In the genomic region with DNA sequence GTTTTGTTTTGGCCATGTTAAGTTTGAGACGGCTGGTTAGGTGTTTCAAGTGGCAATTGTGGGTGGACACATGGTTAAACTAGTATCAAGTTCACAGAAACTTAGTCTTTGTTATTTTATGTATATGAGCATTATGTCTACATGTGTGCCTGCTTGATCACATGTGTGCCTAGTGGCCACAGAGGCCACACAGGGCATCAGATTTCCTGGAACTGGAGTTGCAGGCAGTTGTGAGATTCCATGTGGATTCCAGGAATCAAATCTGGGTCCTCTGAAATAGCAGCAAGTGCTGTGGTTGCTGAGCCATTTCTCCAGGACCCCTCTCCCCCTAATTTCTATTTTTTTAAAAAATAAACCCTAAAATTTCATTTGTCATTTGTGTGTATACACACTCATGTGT, we compare ENCODE assay signal across 19 mouse cellular contexts. TPM values are rescaled to one million over a fixed set of nuclear protein-coding genes. Genes with fewer than 3 reads are reported as not detected.
A peak's percentile ranks its signal among the peaks of the same experiment; 100 is the strongest.
DNase-seq lines count a peak whose midpoint lies in the region; ATAC-seq and TF ChIP-seq lines count a peak whose summit lies in the region.
"Had no signal": no experiment of that assay in that cellular context is flagged by ENCODE, and none has a peak within 500 bp of the region (broad histone marks: within the 10 kb centered on the region; RNA-seq: fewer than 3 reads in every experiment).

No protein-coding gene starts in this region.

- intact Hi-C loops in heart, postnatal 36 days (cut with DNase I), result loop anchor here (10.0 kb wide), 1 partner anchor 305 kb away; no protein-coding TSS in a partner anchor

- no peaks in the 10 kb centered on the region for H3K27me3 ChIP-seq in liver, postnatal 0 days (ENCODE audit: insufficient read depth, low read length)
- no peaks in the 10 kb centered on the region for H3K27me3 ChIP-seq in liver, embryonic 11.5 days (replicated peaks; ENCODE audit: control insufficient read depth, insufficient read depth, low read length)
- no peaks in the 10 kb centered on the region for H3K27me3 ChIP-seq in stomach, postnatal 0 days (ENCODE audit: control insufficient read depth, insufficient read depth, low read length)
- H3K27me3 ChIP-seq: embryonic facial prominence, embryonic 12.5 days; forebrain, embryonic 13.5 days; forebrain, embryonic 15.5 days had no signal

- 0 out of 2 replicates have a peak overlapping the region, but pooled peaks have one; percentile 30 for H3K27ac ChIP-seq in liver, postnatal 0 days (ENCODE audit: low read depth)
- H3K27ac ChIP-seq in liver, embryonic 11.5 days (ENCODE audit: low read depth, low read length), result no peak overlapping the region
- no peak overlapping the region for H3K27ac ChIP-seq in stomach, postnatal 0 days (replicated peaks)
- H3K27ac ChIP-seq: embryonic facial prominence, embryonic 10.5 days; embryonic facial prominence, embryonic 12.5 days; forebrain, embryonic 13.5 days; forebrain, embryonic 15.5 days had no signal

- H3K4me1 ChIP-seq in liver, postnatal 0 days (ENCODE audit: insufficient read depth), result peaks cover 14% of the 10 kb centered on the region
- peaks cover 15% of the 10 kb centered on the region for H3K4me1 ChIP-seq in liver, embryonic 11.5 days (replicated peaks; ENCODE audit: control insufficient read depth, insufficient read depth, low read length)
- no peaks in the 10 kb centered on the region for H3K4me1 ChIP-seq in stomach, postnatal 0 days (replicated peaks; ENCODE audit: control insufficient read depth, insufficient read depth)
- H3K4me1 ChIP-seq: embryonic facial prominence, embryonic 10.5 days; embryonic facial prominence, embryonic 12.5 days; forebrain, embryonic 15.5 days had no signal

- H3K4me2 ChIP-seq in liver, postnatal 0 days (ENCODE audit: low read depth, low read length), result no peak overlapping the region
- no peak overlapping the region for H3K4me2 ChIP-seq in liver, embryonic 11.5 days
- no peak overlapping the region for H3K4me2 ChIP-seq in stomach, postnatal 0 days (replicated peaks; ENCODE audit: low read depth)
- H3K4me2 ChIP-seq: embryonic facial prominence, embryonic 12.5 days; forebrain, embryonic 13.5 days; forebrain, embryonic 15.5 days had no signal

- H3K9me3 ChIP-seq in liver, postnatal 0 days (ENCODE audit: low read length), result no peaks in the 10 kb centered on the region
- H3K9me3 ChIP-seq in liver, embryonic 11.5 days (ENCODE audit: control insufficient read depth, low read length), result no peaks in the 10 kb centered on the region
- no peaks in the 10 kb centered on the region for H3K9me3 ChIP-seq in stomach, postnatal 0 days (ENCODE audit: control insufficient read depth, low read length)
- H3K9me3 ChIP-seq: embryonic facial prominence, embryonic 10.5 days; embryonic facial prominence, embryonic 12.5 days; forebrain, embryonic 13.5 days; forebrain, embryonic 15.5 days had no signal

- H3K9ac ChIP-seq in liver, postnatal 0 days (replicated peaks), result no peak overlapping the region
- no peak overlapping the region for H3K9ac ChIP-seq in liver, embryonic 11.5 days (ENCODE audit: low read depth, low read length)
- H3K9ac ChIP-seq in stomach, postnatal 0 days (ENCODE audit: low read length), result no peak overlapping the region
- H3K9ac ChIP-seq: embryonic facial prominence, embryonic 12.5 days; forebrain, embryonic 13.5 days; forebrain, embryonic 15.5 days had no signal

- no peak overlapping the region for H3K4me3 ChIP-seq in liver, postnatal 0 days (ENCODE audit: low read depth, low read length)
- H3K4me3 ChIP-seq in liver, embryonic 11.5 days (ENCODE audit: low read depth, low read length), result no peak overlapping the region
- no peak overlapping the region for H3K4me3 ChIP-seq in stomach, postnatal 0 days (ENCODE audit: low read depth, low read length)
- H3K4me3 ChIP-seq: embryonic facial prominence, embryonic 10.5 days; embryonic facial prominence, embryonic 12.5 days; forebrain, embryonic 13.5 days; forebrain, embryonic 15.5 days had no signal

- TF ChIP-seq CTCF in liver, postnatal 0 days (IDR thresholded peaks at IDR 0.05; ENCODE audit: low read depth), result no peak
- no peak for TF ChIP-seq CTCF in stomach, postnatal 0 days (IDR thresholded peaks at IDR 0.05; ENCODE audit: low read depth)

- peak; percentile 53; the same call in 1 of the 2 replicates for ATAC-seq in liver, postnatal 0 days
- ATAC-seq in liver, embryonic 11.5 days (replicated peaks; ENCODE audit: low FRiP score), result no peak
- ATAC-seq in stomach, postnatal 0 days (ENCODE audit: low FRiP score, low TSS enrichment), result peak; percentile 87
- ATAC-seq: forebrain, embryonic 13.5 days; forebrain, embryonic 15.5 days had no signal

- no peak for TF ChIP-seq EP300 in liver, postnatal 0 days (IDR thresholded peaks at IDR 0.05; ENCODE audit: low read depth)
- no peak for TF ChIP-seq EP300 in stomach, postnatal 0 days (optimal IDR thresholded peaks at IDR 0.05)

- WGBS in liver, postnatal 0 days (ENCODE audit: insufficient replicate concordance), result 61% methylated on average over 1 of the region's 1 CpGs
- 73% methylated on average over 1 of the region's 1 CpGs for WGBS in liver, embryonic 11.5 days
- WGBS in stomach, postnatal 0 days, result 55% methylated on average over 1 of the region's 1 CpGs

- H3K36me3 ChIP-seq in liver, postnatal 0 days (replicated peaks; ENCODE audit: insufficient read depth, low read length), result peaks cover 34% of the 10 kb centered on the region
- peaks cover 13% of the 10 kb centered on the region for H3K36me3 ChIP-seq in liver, embryonic 11.5 days (ENCODE audit: control insufficient read depth, insufficient read depth, low read length)
- H3K36me3 ChIP-seq in stomach, postnatal 0 days (ENCODE audit: control insufficient read depth, insufficient read depth, low read length), result peaks cover 15% of the 10 kb centered on the region; the same call in 1 of the 2 replicates

- DNase-seq in heart, adult 11 months, result peak; percentile 71
- no peak for DNase-seq in heart, postnatal 36 days
- DNase-seq in liver, postnatal 0 days, result no peak
- DNase-seq in liver, embryonic 11.5 days (ENCODE audit: low spot score), result no peak
- peak; percentile 60 for DNase-seq in stomach, postnatal 0 days (ENCODE audit: low spot score)
- DNase-seq in retina, embryonic 14.5 days (ENCODE audit: low spot score), result no peak
- DNase-seq in ovary, postnatal 14 days (ENCODE audit: low spot score), result no peak
- DNase-seq: adrenal gland, adult 8-10 months; adrenal gland, postnatal 14 days; adrenal gland, postnatal 36 days; cerebellum, adult 11-12 months; cerebellum, adult 2 months; cerebellum, adult 9-10 months; cerebellum, postnatal 10 days; cerebellum, postnatal 25 days had no signal

RNA-seq across cellular contexts. Expression of a gene that starts 11.4 kb away (rescaled TPM):
- 10 to 100 TPM; 28.3 to 37.7 TPM for total RNA-seq in heart, postnatal 36 days (2021)
- polyA plus RNA-seq in liver, postnatal 0 days (2015; fragmentation: Nextera tagmentation; extraction: Ambion mirVana), result 15.6 and 17.4 TPM in 2 replicates
- polyA plus RNA-seq in liver, embryonic 11.5 days (2014; fragmentation: Nextera tagmentation; extraction: Ambion mirVana), result 48.2 and 52.5 TPM in 2 replicates
- 20.3 and 20.8 TPM in 2 replicates for polyA plus RNA-seq in stomach, postnatal 0 days (2015; fragmentation: Nextera tagmentation; extraction: Ambion mirVana)

RNA-seq across cellular contexts. Expression of a gene that starts 11.4 kb away (rescaled TPM):
- 10 to 100 TPM; 22.8 to 22.9 TPM for total RNA-seq in heart, postnatal 36 days (2021)
- 4.7 and 5.4 TPM in 2 replicates for polyA plus RNA-seq in liver, postnatal 0 days (2015; fragmentation: Nextera tagmentation; extraction: Ambion mirVana)
- 30.2 and 34.3 TPM in 2 replicates for polyA plus RNA-seq in liver, embryonic 11.5 days (2014; fragmentation: Nextera tagmentation; extraction: Ambion mirVana)
- 7.0 and 7.7 TPM in 2 replicates for polyA plus RNA-seq in stomach, postnatal 0 days (2015; fragmentation: Nextera tagmentation; extraction: Ambion mirVana)

Comparison
In these comparisons a context has a peak if more than half of its experiments do, and no peak if none do; other contexts are left out.
1. DNase-seq: peak in heart, adult 11 months (single experiment) and stomach, postnatal 0 days (single experiment); none in heart, postnatal 36 days (0 of 2), liver, postnatal 0 days (single experiment), liver, embryonic 11.5 days (single experiment), retina, embryonic 14.5 days (single experiment) and ovary, postnatal 14 days (single experiment).